Mouse (Mus musculus) embryonic facial prominence, embryonic 15.5 days (tissue): Measurements from ENCODE around the gene Rims4. TPM values are rescaled to one million over a fixed set of nuclear protein-coding genes. Genes with fewer than 3 reads are reported as not detected.

Experiments used
- ATAC-seq: fragments of 200-750 bp; cut with Nextera tagmentation; 2 replicates; pipeline ENCODE4 v1.8.0; 2017; ENCODE audit warnings: low read depth, moderate TSS enrichment; ENCODE audit not compliant: insufficient number of reproducible peaks, low FRiP score, low TSS enrichment
- H3K27ac ChIP-seq: fragments of 300-500 bp; sonication (generic); replicated peaks from 2 replicates; pipeline ENCODE4 v1.5.1; 2015; ENCODE audit warnings: mild to moderate bottlenecking, inconsistent platforms
- H3K27me3 ChIP-seq: fragments of 300-500 bp; sonication (generic); 2 replicates; pipeline ENCODE4 v1.6.1; 2015; ENCODE audit warnings: inconsistent platforms
- H3K36me3 ChIP-seq: fragments of 300-500 bp; sonication (generic); 2 replicates; pipeline ENCODE4 v1.6.1; 2015; ENCODE audit warnings: mild to moderate bottlenecking, inconsistent platforms
- H3K4me1 ChIP-seq: fragments of 300-500 bp; sonication (generic); 2 replicates; pipeline ENCODE4 v1.6.1; 2015; ENCODE audit warnings: inconsistent platforms
- H3K4me2 ChIP-seq: fragments of 300-500 bp; sonication (generic); replicated peaks from 2 replicates; pipeline ENCODE4 v1.6.1; 2015; ENCODE audit warnings: mild to moderate bottlenecking, inconsistent platforms
- H3K4me3 ChIP-seq: fragments of 300-500 bp; sonication (generic); replicated peaks from 2 replicates; pipeline ENCODE4 v1.5.1; 2015; ENCODE audit warnings: mild to moderate bottlenecking, inconsistent platforms
- H3K9ac ChIP-seq: fragments of 300-500 bp; sonication (generic); 2 replicates; pipeline ENCODE4 v1.6.1; 2015; ENCODE audit warnings: inconsistent platforms
- H3K9me3 ChIP-seq: fragments of 300-500 bp; sonication (generic); replicated peaks from 2 replicates; pipeline ENCODE4 v1.6.1; 2016; ENCODE audit warnings: inconsistent platforms
- WGBS: fragments of 180-500 bp; shearing (Covaris S2); methylation state at CpG from one replicate; pipeline ENCODE4 v1.1.7; 2015; 5-methylcytosine and 5-hydroxymethylcytosine counted together
- polyA plus RNA-seq: library from polyadenylated mRNA; unstranded; fragments of >200 nt; fragmentation: Nextera tagmentation; extraction: Ambion mirVana; gene quantifications from 2 replicates; pipeline ENCODE4 v1.2.1, GENCODE M21; 2015

The Rims4 gene
- polyA plus RNA-seq, 1 experiment from 2014 or later: 0.29 TPM

GRCm38 (mm10) chr2:163907131-163907530 lies 11.4 kb downstream of the Rims4 start:
- Histone ChIP-seq H3K4me1 (peaks cover 3% of the 10 kb centered on the region; the same call in 1 of the 2 replicates), H3K36me3 (no peaks in the 10 kb centered on the region), H3K27ac (no peak overlapping the region), H3K9me3 (no peaks in the 10 kb centered on the region), H3K9ac (no peak overlapping the region), H3K4me3 (no peak overlapping the region), H3K4me2 (no peak overlapping the region), H3K27me3 (peaks cover 18% of the 10 kb centered on the region)
- WGBS: 61% methylated on average over 5 of the region's 5 CpGs
- ATAC-seq: no peak

GRCm38 (mm10) chr2:163904323-163904722 lies 14.2 kb downstream of the Rims4 start:
- H3K9ac ChIP-seq: no peak overlapping the region
- H3K4me2 ChIP-seq: no peak overlapping the region
- no peaks in the 10 kb centered on the region for H3K9me3 ChIP-seq
- H3K4me3 ChIP-seq: no peak overlapping the region
- 64% methylated on average over 4 of the region's 4 CpGs for WGBS
- H3K27ac ChIP-seq: no peak overlapping the region
- no peaks in the 10 kb centered on the region for H3K36me3 ChIP-seq
- ATAC-seq: no peak
- peaks cover 7% of the 10 kb centered on the region for H3K27me3 ChIP-seq
- peaks cover 3% of the 10 kb centered on the region; the same call in 1 of the 2 replicates for H3K4me1 ChIP-seq

DNA sequence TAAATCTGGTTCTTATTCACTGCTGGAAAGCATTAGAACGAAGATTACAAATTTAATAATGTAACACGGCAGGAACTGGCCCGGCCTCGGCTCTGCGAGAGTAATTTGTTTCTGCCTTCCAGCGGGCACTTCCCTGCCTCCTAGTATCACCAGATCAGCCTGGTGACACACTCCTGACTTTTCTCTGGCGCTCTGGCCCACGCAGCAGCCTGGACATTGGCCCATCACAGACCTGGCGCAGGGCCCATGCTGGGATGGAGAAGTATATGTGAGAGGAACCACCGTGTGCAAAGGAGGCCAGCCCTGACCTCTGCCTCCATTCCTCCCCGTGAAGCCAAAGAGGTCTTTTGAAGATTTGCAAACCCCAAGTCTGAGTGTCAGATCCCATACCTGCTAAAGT lies 15.0 kb downstream of the Rims4 start:
- 47% methylated on average over 11 of the region's 11 CpGs for WGBS
- peak; percentile 40; the same call in 1 of the 2 replicates for ATAC-seq

GRCm38 (mm10) chr2:163902448-163902847 lies 16.0 kb downstream of the Rims4 start:
- Histone ChIP-seq H3K4me2 (no peak overlapping the region), H3K27me3 (peaks cover 6% of the 10 kb centered on the region; the same call in 1 of the 2 replicates), H3K27ac (no peak overlapping the region), H3K36me3 (no peaks in the 10 kb centered on the region), H3K9ac (no peak overlapping the region), H3K4me1 (peaks cover 3% of the 10 kb centered on the region; the same call in 1 of the 2 replicates), H3K9me3 (no peaks in the 10 kb centered on the region), H3K4me3 (no peak overlapping the region)
- ATAC-seq: no peak
- 66% methylated on average over 4 of the region's 4 CpGs for WGBS

More for the DNA sequence above, 15.0 kb downstream of the Rims4 start:
- no peaks in the 10 kb centered on the region for H3K36me3 ChIP-seq
- no peak overlapping the region for H3K4me2 ChIP-seq
- H3K4me1 ChIP-seq: peaks cover 3% of the 10 kb centered on the region; the same call in 1 of the 2 replicates
- H3K9ac ChIP-seq: no peak overlapping the region
- H3K27me3 ChIP-seq: peaks cover 6% of the 10 kb centered on the region; the same call in 1 of the 2 replicates
- H3K9me3 ChIP-seq: no peaks in the 10 kb centered on the region
- H3K4me3 ChIP-seq: no peak overlapping the region
- H3K27ac ChIP-seq: no peak overlapping the region

DNA sequence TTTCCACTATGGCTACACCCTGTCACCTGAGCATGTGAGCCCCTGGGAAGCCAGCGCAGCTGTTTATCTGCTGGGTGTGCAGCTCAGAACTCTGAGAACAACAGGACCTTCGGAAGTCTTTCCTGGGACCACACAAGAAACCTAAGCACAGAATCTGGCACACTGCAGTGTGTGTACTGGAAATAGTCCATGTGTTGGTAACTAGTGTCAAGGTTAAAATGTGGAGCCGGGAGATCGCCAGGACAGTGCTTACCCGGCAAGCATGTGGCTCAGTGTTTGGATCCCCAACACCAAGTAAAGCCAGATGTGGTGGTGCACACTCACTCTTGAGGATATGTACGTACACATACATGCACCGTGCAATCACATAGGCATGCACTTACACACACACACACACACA lies 17.4 kb downstream of the Rims4 start:
- no peaks in the 10 kb centered on the region for H3K9me3 ChIP-seq
- peaks cover 6% of the 10 kb centered on the region; the same call in 1 of the 2 replicates for H3K27me3 ChIP-seq
- H3K9ac ChIP-seq: no peak overlapping the region
- H3K36me3 ChIP-seq: no peaks in the 10 kb centered on the region
- H3K4me2 ChIP-seq: no peak overlapping the region
- 67% methylated on average over 7 of the region's 7 CpGs for WGBS
- no peak for ATAC-seq
- no peak overlapping the region for H3K4me3 ChIP-seq
- no peak overlapping the region for H3K27ac ChIP-seq
- H3K4me1 ChIP-seq: peaks cover 3% of the 10 kb centered on the region; the same call in 1 of the 2 replicates

GRCm38 (mm10) chr2:163899910-163900411 lies 18.5 kb downstream of the Rims4 start:
- WGBS: 45% methylated on average over 14 of the region's 14 CpGs
- ATAC-seq: no peak
- Histone ChIP-seq H3K27ac (no peak overlapping the region), H3K9ac (no peak overlapping the region), H3K4me1 (peaks cover 3% of the 10 kb centered on the region; the same call in 1 of the 2 replicates), H3K9me3 (no peaks in the 10 kb centered on the region), H3K4me2 (no peak overlapping the region), H3K27me3 (no peaks in the 10 kb centered on the region), H3K36me3 (no peaks in the 10 kb centered on the region), H3K4me3 (no peak overlapping the region)

GRCm38 (mm10) chr2:163897988-163898535 lies 20.4 kb downstream of the Rims4 start:
- no peak for ATAC-seq
- 52% methylated on average over 7 of the region's 7 CpGs for WGBS
- H3K9me3 ChIP-seq: no peaks in the 10 kb centered on the region

DNA sequence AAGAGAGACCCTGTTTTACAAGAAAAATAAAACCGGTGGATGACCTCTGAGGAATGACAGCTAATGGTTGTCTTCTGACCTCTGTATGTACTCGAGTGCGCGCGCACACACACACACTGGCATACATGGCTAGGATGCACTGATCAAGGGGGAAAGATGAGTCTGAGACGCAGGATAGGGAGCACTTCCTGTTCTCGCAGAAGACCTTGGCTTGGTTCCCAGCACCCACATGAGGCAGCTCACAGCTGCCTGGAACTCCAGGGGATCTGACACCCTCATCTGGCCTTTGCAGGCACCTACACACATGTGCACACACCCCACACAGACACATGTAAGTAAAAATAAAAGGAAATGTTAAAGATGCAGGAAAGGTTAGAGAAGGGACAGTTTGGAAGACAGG lies 21.5 kb downstream of the Rims4 start:
- H3K4me3 ChIP-seq: no peak overlapping the region
- no peak overlapping the region for H3K27ac ChIP-seq
- H3K9ac ChIP-seq: no peak overlapping the region
- ATAC-seq: no peak
- WGBS: 86% methylated on average over 7 of the region's 7 CpGs
- no peaks in the 10 kb centered on the region for H3K4me1 ChIP-seq
- H3K9me3 ChIP-seq: no peaks in the 10 kb centered on the region
- no peaks in the 10 kb centered on the region for H3K36me3 ChIP-seq
- H3K27me3 ChIP-seq: no peaks in the 10 kb centered on the region
- H3K4me2 ChIP-seq: no peak overlapping the region

More at GRCm38 (mm10) chr2:163897988-163898535, 20.4 kb downstream of the Rims4 start:
- Histone ChIP-seq H3K27me3 (no peaks in the 10 kb centered on the region), H3K27ac (no peak overlapping the region), H3K9ac (no peak overlapping the region), H3K4me1 (no peaks in the 10 kb centered on the region), H3K36me3 (no peaks in the 10 kb centered on the region), H3K4me2 (no peak overlapping the region), H3K4me3 (no peak overlapping the region)

DNA sequence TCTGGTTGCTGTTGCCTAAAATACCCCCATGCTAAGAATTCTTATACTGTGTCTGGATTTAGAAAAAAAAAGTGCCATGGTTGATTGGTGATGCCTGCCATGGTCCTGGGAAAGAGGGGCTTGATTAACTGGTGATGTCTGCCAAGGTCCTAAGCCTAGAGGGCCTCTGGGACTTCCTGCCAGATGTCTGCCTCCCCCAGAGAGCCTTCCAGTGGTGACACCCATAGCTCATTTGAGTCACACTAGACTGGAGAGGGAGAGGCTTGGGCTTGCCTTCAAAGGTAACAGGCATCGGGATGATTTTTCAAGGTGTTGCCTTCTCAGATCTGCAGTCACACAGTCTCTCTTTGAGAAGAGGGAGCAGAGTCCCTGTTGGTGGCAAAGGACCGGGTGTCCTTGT lies 23.3 kb downstream of the Rims4 start:
- no peak for ATAC-seq
- Histone ChIP-seq H3K9me3 (no peaks in the 10 kb centered on the region), H3K36me3 (no peaks in the 10 kb centered on the region), H3K4me3 (no peak overlapping the region), H3K9ac (no peak overlapping the region), H3K4me2 (no peak overlapping the region), H3K4me1 (no peaks in the 10 kb centered on the region), H3K27ac (no peak overlapping the region), H3K27me3 (no peaks in the 10 kb centered on the region)
- 68% methylated on average over 2 of the region's 2 CpGs for WGBS

- no peaks in the 10 kb centered on the region for H3K4me1 ChIP-seq
- no peak overlapping the region for H3K9ac ChIP-seq
- no peaks in the 10 kb centered on the region for H3K27me3 ChIP-seq
- no peak overlapping the region for H3K4me2 ChIP-seq
- H3K27ac ChIP-seq: no peak overlapping the region
- H3K4me3 ChIP-seq: no peak overlapping the region
- WGBS: 54% methylated on average over 7 of the region's 7 CpGs
- H3K36me3 ChIP-seq: no peaks in the 10 kb centered on the region
- no peaks in the 10 kb centered on the region for H3K9me3 ChIP-seq
- ATAC-seq: no peak
Observed at GRCm38 (mm10) chr2:163893446-163894370, 24.8 kb downstream of the Rims4 start.

- H3K9me3 ChIP-seq: no peaks in the 10 kb centered on the region
- WGBS: 93% methylated on average over 11 of the region's 11 CpGs
Observed at GRCm38 (mm10) chr2:163891271-163891670, 27.2 kb downstream of the Rims4 start.

More at GRCm38 (mm10) chr2:163891271-163891670, 27.2 kb downstream of the Rims4 start:
- Histone ChIP-seq H3K4me2 (no peak overlapping the region), H3K27ac (no peak overlapping the region), H3K4me3 (no peak overlapping the region), H3K4me1 (no peaks in the 10 kb centered on the region), H3K9ac (no peak overlapping the region), H3K27me3 (no peaks in the 10 kb centered on the region), H3K36me3 (no peaks in the 10 kb centered on the region)
- no peak for ATAC-seq
